Mouse (Mus musculus) cerebellum, postnatal 25 days (tissue): ENCODE measurements around the gene Tat.

Source experiments
- DNase-seq, 2 experiments: peaks; one replicate each; pipeline ENCODE4 v3.0.0; 2021; ENCODE audit warnings: mixed read lengths in 2 of 2

Tat gene

GRCm38 (mm10) chr8:109990224-109990623 lies at the start of gene Tat:
Gene Tat (plus strand): TSS chr8:109990437.
- no peak for DNase-seq

DNA sequence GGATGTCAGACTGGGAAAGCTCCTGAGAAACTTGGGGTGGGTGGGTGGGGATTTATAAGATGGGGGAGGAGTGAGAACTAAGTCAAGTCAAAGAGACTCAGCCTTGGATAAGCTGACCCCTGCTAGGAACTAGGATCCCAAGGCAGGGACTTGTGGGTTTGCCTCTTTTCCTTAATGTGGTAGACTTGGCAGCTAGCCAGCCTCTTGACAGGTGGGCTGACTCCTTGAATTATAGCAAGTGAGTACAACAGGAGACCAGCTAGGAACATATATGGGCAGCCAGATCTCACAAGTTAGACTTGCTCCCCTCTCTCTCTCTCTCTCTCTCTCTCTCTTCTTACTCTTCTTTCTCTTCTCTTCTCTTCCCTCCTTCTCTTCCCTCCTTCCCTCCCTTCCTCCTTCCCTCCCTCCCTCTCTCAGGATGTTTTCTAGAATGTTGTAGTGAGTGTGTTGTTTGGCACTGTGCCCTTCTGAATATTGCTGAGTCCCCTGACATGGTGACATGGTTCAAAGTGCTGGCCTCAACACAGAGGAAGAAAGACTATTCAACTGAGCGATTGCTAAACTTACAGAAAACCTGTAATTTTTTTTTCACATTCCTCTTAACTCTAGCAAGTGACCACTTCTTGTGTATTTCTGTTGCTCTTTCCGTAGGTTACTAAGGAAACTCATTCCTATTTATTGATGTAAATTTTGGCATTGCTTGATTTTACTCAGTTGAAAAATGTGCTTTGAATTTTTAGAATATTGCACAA lies 48.5 kb upstream of the Tat start:
- DNase-seq = peak in 1 of 2 experiments; percentile 40

- DNase-seq = no peak
These were observed 45.0 kb upstream of the Tat start for GRCm38 (mm10) chr8:109945153-109945632.

DNA sequence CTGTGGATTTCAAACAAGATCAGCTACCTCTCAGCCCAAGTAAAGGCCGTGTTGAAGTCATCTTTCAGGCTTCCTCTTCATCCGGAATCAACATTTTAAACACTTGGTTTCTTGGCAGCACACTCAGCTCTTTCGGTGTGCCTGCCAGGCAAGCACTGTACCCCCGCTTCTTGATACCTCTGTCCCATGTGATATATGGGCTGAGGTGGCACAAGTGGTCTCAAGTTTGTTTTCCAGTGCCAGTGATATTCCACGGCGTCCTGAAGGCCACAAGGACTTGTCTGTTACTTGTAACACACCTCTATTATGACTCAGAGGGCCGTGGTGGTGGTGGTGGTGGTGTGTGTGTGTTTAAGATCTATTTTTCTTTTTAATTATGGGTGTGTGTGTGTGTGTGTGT lies 44.5 kb upstream of the Tat start:
- no peak for DNase-seq

- DNase-seq = no peak
These were observed 44.0 kb upstream of the Tat start for GRCm38 (mm10) chr8:109946272-109946671.

GRCm38 (mm10) chr8:109947447-109948284 lies 42.6 kb upstream of the Tat start:
- DNase-seq = peak; percentile 58 to 75

DNA sequence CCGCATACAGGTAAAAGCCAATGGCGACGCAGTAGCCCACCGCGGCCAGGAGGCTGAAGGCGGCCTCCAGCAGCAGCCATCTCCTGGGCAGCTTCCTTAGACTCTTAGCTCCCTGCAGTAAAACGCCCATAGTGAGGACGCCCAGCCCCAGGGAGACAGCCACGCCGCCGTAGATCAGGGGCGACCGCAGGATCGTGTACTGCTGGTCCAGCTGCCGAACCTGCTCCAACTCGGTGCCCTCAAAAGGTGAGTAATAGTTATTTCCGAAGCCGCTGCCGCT lies 42.0 kb upstream of the Tat start:
- peak in 1 of 2 experiments; percentile 43 for DNase-seq

DNA sequence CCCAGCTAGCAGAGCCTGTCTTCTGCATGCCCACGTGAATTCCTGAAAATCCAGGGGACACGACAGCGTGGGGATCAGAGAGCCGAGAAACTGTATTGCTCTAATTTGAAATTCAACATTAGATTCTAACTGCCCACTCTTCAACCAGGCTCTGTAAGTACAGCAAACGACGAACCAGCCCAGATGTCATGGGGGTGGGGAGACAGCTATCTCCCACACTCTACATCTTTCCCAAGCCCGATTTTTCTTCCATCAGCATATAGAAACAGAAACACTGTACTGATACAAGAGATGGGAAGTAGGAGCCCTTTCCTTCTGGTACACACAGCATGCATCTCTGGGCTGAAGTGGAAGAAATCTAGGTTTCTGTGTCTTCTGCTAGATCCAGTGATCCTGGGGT lies 38.1 kb upstream of the Tat start:
- DNase-seq = no peak

GRCm38 (mm10) chr8:109954486-109954948 lies 35.7 kb upstream of the Tat start:
- DNase-seq = no peak

- no peak for DNase-seq
These were observed 32.8 kb upstream of the Tat start for GRCm38 (mm10) chr8:109957167-109958028.

- no peak for DNase-seq
These were observed 32.1 kb upstream of the Tat start for GRCm38 (mm10) chr8:109958036-109958655.

GRCm38 (mm10) chr8:109959112-109959511 lies 31.1 kb upstream of the Tat start:
- DNase-seq = no peak

DNA sequence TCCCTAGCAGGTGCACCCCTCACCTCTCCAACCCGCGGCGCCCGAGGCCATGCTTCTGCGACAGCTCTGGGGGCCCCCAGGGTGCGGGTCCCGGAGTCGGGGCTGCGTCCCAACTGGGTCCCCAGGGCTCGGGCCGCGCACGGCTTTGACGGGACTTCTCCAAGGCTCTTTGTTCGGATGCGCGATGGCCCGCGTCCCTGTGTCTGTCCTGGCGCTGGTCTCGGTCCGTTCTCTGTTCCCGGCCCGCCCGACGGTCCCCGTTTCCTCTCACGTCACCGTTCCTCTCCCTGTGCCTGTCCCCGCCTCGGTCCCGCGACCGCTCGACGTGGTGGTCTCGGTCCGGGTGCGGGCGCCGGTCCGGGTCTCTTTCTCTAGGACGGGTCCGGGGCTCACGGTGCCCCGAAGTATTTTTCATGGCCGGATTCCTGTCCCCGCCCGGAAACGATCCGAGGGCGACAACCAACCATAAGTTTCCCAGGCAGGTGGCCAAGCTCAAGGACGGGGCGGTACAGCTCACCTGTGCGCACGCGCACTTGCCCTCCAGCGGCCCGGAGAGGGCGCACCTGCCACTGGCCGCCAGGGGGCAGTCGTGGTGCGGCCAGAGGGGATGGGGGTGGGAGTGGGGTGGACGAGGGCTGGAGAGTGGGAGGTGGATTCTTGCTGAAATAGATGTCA lies 28.4 kb upstream of the Tat start, which contains the start of gene Marveld3:
TSS of gene Marveld3 (minus strand) at position 511 of the 675 bp plus-strand sequence.
- peak; percentile 37 to 54 for DNase-seq

DNA sequence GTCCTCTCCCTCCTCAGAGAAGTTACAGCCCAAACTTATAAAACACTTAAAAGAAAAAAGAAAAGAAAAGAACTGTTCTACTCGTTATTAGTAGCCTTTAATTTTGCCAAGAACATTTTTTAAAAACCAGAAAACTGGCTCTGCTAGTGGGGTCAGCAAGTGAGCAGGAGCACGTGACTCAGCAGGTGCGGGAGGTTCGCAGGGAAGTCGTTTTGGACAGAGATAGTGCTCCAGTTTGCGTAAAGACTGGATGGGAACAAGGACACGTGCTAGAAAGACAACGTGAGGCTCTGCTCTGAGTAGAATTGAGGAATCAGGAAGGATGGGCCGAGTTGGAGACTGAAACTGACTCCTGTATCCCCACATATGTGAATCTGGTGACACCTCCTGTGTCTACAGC lies 27.3 kb upstream of the Tat start:
- no peak for DNase-seq

DNA sequence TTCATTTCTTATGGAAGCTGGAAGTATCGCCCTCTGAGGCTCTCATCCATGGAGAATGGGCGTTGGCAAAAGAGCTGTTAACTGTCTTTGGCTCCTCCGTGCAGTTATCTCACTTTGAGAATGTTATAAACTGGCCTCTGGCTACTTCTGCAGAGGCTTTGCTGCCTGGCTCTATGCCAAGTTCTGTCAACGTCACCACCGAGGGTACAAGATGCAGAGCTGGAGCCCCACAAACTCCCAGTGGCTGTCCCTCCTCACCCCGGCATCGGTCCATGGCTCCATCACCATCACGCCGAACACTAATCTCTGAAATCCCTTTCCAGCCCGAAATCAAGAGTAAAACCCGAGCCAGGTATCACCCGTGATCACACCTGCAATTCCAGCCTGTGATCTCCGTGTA lies 26.8 kb upstream of the Tat start:
- DNase-seq = no peak

- no peak for DNase-seq
These were observed 26.1 kb upstream of the Tat start for GRCm38 (mm10) chr8:109964106-109964505.

GRCm38 (mm10) chr8:109968837-109969236 lies 21.4 kb upstream of the Tat start:
- no peak for DNase-seq

DNA sequence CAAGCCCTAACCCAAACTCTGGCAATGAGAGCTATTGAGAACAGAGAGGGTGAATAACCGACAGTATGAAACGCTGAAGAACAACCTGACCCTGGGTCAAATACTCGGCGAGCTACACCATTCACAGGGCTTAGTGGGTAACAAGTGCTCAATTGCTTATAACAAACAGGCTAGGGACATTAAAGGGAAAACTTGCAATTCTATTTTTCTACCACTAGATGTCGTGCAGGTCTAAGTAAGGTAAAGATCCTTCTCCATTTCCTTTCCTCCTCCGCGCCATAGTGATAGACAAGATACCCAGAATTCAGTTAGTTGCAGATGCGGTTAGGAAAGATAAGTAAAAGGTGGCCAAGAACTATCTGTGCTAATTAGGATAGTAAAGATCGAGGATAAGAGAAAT lies 19.9 kb upstream of the Tat start:
- no peak for DNase-seq

- DNase-seq = no peak
These were observed 17.3 kb upstream of the Tat start for GRCm38 (mm10) chr8:109972901-109973300.

DNA sequence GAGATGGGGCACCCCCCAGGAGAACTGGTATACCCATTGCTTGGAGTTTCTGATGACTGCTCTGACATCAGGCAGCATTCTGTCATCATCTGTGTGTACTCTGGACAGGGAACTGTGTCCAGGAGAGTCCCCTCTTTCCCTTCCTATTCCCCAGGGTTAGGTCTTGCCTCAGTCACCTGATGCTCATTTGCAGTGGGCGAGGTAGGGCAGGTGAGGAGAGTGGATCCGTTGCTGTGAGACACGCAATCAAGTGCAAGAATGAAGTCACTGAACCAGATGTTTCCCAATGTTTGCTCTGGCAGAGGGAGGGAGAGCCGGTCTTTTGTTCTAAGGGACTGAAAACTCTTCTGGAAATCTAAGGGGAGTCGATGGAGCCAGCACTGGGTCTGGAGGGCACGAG lies 10.9 kb upstream of the Tat start:
- DNase-seq = no peak

- DNase-seq = peak; percentile 34 to 45
These were observed 7.7 kb upstream of the Tat start for GRCm38 (mm10) chr8:109982386-109983105.
